Mouse (Mus musculus): ENCODE measurements around the gene Lca5. TPM values are rescaled to one million over a fixed set of nuclear protein-coding genes. Genes with fewer than 3 reads are reported as not detected.

Lca5 gene
- polyA plus RNA-seq (2014; fragmentation: Nextera tagmentation; extraction: Ambion mirVana), result 21.1 and 31.1 TPM in 2 replicates

DNA sequence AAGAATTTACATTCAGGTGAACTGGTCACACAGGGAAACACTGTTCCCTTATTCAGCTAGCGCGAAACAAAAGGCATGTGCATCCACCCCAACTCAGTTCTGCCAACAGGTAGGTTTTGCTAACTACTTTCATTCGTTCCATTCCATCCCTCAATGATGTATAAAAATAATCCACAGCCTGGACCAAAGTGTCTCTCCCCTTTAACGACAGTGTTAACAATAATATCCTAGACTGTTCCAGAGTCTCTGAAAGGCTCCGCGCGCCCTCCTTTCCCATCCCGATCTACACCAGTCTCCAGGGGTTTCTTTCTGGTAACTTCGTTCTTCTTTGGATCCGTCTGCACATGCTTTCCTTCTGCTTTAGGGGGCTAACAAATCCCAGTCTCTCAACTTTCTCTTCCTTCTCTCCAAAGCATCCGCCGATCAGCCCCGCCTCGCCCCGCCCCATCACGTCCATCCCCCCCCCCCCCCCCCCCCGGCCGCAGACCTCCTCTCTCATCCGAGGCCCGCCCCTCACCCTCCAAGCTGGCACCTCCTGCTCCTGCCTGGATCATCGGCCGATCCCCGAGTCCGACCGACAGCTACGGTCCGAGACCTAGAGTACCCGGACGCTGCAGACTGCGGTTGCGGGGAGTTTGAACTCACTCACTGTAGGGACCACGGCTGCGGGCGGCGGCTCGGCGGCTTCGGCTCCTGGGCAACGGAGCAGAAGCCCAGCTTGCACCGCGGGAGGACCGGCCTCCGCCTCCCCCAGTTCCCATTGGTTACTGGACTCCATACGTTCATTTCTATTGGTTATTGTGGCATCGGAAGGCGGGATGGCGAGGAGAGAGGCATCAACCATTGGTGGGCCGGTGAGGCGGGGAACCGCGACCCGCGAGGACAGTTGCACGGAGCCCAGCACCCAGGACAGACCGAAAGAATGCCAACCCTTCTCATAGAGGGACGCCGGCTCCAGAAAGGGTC is at the start of gene Lca5:
TSS of gene Lca5 (minus strand) at position 736 of the 966 bp plus-strand sequence.
- H3K9ac ChIP-seq (ENCODE audit: low read depth, low read length), result peak within 1 kb of the TSS; percentile 51
- H3K27me3 ChIP-seq (ENCODE audit: control insufficient read depth, insufficient read depth, low read length), result no peaks in the 10 kb centered on the region
- peak within 1 kb of the TSS; percentile 57 for H3K4me2 ChIP-seq (replicated peaks; ENCODE audit: low read depth, low read length)
- no peaks in the 10 kb centered on the region for H3K9me3 ChIP-seq (ENCODE audit: control insufficient read depth, low read length)
- H3K4me3 ChIP-seq (ENCODE audit: low read depth, low read length), result peak within 1 kb of the TSS; percentile 52
- peak; percentile 99 for ATAC-seq (ENCODE audit: low FRiP score)
- peak; percentile 94 for DNase-seq (ENCODE audit: low spot score)
- H3K36me3 ChIP-seq (ENCODE audit: control insufficient read depth, insufficient read depth, low read length), result no peaks in the 10 kb centered on the region
- H3K27ac ChIP-seq (ENCODE audit: low read depth, low read length), result peak within 1 kb of the TSS; percentile 87
- 1% methylated on average over 52 of the region's 57 CpGs for WGBS
- no peaks in the 10 kb centered on the region for H3K4me1 ChIP-seq (replicated peaks; ENCODE audit: control insufficient read depth, insufficient read depth, low read length)

DNA sequence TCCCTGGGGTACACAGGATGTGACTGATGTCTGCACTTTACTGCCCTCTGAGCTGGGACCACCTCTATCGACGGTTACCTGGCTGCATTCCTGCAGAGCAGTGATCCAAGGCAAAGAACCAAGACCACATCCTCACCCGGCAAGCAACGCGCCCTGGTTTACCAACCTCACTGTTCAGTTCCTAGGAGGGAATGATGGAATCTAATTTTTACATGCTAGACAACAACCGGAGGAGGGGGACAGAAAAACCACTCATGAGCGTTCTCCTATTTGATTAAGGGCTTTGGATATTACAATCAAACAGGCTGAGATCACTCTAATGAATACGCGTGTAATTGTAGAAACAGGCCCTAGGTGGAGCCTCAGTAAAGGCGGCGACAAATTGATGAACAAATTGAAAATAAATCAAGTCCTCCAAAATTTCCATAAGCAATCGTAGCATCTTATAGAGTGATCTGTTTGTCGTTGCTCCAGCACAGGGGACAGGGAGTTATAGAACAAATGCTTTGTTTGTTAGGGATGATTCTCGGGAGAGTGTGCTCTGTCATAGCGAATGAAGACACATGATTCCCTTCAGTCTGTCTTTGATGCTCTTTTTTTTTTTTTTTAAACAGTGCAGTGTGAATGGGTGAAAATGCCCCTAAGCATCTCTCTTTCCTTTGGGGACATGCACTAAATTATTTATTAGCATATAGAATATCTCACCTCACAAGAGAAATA is 47.7 kb upstream of the Lca5 start:
- Histone ChIP-seq H3K9ac (ENCODE audit: low read depth, low read length) (no peak overlapping the region), H3K36me3 (ENCODE audit: control insufficient read depth, insufficient read depth, low read length) (no peaks in the 10 kb centered on the region), H3K4me1 (replicated peaks; ENCODE audit: control insufficient read depth, insufficient read depth, low read length) (no peaks in the 10 kb centered on the region), H3K4me3 (ENCODE audit: low read depth, low read length) (no peak overlapping the region), H3K27ac (ENCODE audit: low read depth, low read length) (no peak overlapping the region), H3K9me3 (ENCODE audit: control insufficient read depth, low read length) (no peaks in the 10 kb centered on the region), H3K4me2 (replicated peaks; ENCODE audit: low read depth, low read length) (no peak overlapping the region), H3K27me3 (ENCODE audit: control insufficient read depth, insufficient read depth, low read length) (no peaks in the 10 kb centered on the region)
- WGBS, result 54% methylated on average over 15 of the region's 15 CpGs
- ATAC-seq (ENCODE audit: low FRiP score) (0 out of 2 replicates have a peak, but pooled peaks have one; percentile 33), DNase-seq (ENCODE audit: low spot score) (peak; percentile 12)

DNA sequence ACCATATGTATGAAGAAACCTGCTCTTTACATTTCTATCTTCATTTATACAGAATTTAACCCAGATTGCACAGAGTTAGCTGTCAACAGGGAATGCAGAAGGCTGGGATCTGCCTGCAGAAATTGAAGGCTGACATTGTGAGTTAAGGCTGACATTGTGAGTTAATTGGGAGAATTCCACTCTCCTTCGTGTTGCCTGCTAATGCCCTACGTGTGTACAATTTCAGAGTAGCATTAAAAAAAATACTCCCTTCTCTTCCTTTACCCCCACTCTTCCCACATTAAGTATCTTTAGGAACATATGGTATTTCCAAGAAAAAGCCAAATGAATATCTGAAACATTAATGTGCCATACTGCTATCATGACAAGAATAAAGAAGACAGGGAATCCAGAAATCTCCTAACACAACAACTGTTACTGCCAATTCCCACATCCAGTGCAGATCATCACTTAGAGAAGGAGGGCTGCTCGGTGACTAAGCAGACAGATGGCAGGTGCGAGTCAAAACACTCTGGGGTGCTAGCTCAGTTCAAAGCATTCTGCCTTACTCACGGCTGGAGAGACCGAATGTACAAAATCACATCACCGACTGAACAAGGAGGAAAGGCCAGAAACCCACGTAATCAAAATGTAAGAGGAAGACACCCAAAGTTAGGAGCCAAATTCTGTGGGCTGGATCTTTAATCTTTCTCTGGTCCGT is 47.0 kb upstream of the Lca5 start:
- Histone ChIP-seq H3K27me3 (ENCODE audit: control insufficient read depth, insufficient read depth, low read length) (no peaks in the 10 kb centered on the region), H3K9ac (ENCODE audit: low read depth, low read length) (no peak overlapping the region), H3K4me3 (ENCODE audit: low read depth, low read length) (no peak overlapping the region), H3K4me2 (replicated peaks; ENCODE audit: low read depth, low read length) (no peak overlapping the region), H3K36me3 (ENCODE audit: control insufficient read depth, insufficient read depth, low read length) (no peaks in the 10 kb centered on the region), H3K9me3 (ENCODE audit: control insufficient read depth, low read length) (no peaks in the 10 kb centered on the region), H3K27ac (ENCODE audit: low read depth, low read length) (no peak overlapping the region), H3K4me1 (replicated peaks; ENCODE audit: control insufficient read depth, insufficient read depth, low read length) (no peaks in the 10 kb centered on the region)
- no peak for DNase-seq (ENCODE audit: low spot score)
- WGBS, result 58% methylated on average over 9 of the region's 9 CpGs
- ATAC-seq (ENCODE audit: low FRiP score), result no peak

DNA sequence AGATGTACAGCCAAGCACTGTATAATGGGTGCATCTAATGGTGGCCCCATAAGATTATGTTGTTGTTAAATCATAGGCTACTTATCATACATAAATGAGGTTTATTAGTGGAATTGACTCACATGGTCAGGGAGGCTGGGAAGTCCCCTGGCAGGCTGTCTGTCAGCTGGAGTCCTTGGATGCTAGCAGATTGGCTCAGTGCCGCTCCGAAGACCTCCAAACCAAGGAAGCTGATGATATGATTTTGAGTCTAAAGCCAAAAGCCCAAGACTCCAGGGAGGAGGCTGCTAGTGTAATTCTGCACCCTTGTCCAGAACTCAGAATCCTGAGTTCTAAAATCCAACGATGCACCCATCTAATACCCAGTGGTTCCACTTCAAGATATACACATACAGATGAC is 45.0 kb upstream of the Lca5 start:
- 91% methylated on average over 3 of the region's 3 CpGs for WGBS
- H3K9me3 ChIP-seq (ENCODE audit: control insufficient read depth, low read length), result no peaks in the 10 kb centered on the region
- H3K9ac ChIP-seq (ENCODE audit: low read depth, low read length), result no peak overlapping the region
- H3K4me1 ChIP-seq (replicated peaks; ENCODE audit: control insufficient read depth, insufficient read depth, low read length), result no peaks in the 10 kb centered on the region
- no peak overlapping the region for H3K4me3 ChIP-seq (ENCODE audit: low read depth, low read length)
- no peak overlapping the region for H3K4me2 ChIP-seq (replicated peaks; ENCODE audit: low read depth, low read length)
- H3K27ac ChIP-seq (ENCODE audit: low read depth, low read length), result no peak overlapping the region
- no peak for ATAC-seq (ENCODE audit: low FRiP score)
- H3K27me3 ChIP-seq (ENCODE audit: control insufficient read depth, insufficient read depth, low read length), result no peaks in the 10 kb centered on the region
- H3K36me3 ChIP-seq (ENCODE audit: control insufficient read depth, insufficient read depth, low read length), result no peaks in the 10 kb centered on the region
- no peak for DNase-seq (ENCODE audit: low spot score)

DNA sequence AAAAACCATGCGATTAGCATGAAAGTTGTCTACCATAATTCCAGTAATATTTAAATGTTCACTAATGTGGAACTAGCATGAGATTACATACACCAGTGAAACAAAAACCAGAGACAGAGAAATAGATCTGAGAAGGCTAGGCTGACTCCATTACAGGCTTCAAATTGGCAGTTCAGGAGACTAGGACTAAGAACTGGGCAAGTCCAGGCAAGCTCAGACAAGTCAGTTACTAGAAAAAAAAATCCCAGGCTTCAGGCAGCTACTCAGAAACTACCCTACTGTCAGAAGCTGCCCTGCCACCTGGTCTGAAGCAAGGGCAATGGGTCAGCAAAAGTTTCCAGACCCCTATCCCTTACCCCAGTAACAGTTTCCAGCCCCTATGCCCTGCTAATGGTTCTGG is 44.4 kb upstream of the Lca5 start:
- DNase-seq (ENCODE audit: low spot score), result no peak
- Histone ChIP-seq H3K9ac (ENCODE audit: low read depth, low read length) (no peak overlapping the region), H3K27me3 (ENCODE audit: control insufficient read depth, insufficient read depth, low read length) (no peaks in the 10 kb centered on the region), H3K4me2 (replicated peaks; ENCODE audit: low read depth, low read length) (no peak overlapping the region), H3K4me1 (replicated peaks; ENCODE audit: control insufficient read depth, insufficient read depth, low read length) (no peaks in the 10 kb centered on the region), H3K9me3 (ENCODE audit: control insufficient read depth, low read length) (no peaks in the 10 kb centered on the region), H3K27ac (ENCODE audit: low read depth, low read length) (no peak overlapping the region), H3K4me3 (ENCODE audit: low read depth, low read length) (no peak overlapping the region), H3K36me3 (ENCODE audit: control insufficient read depth, insufficient read depth, low read length) (no peaks in the 10 kb centered on the region)
- WGBS, result 100% methylated on average over 1 of the region's 1 CpGs
- no peak for ATAC-seq (ENCODE audit: low FRiP score)

DNA sequence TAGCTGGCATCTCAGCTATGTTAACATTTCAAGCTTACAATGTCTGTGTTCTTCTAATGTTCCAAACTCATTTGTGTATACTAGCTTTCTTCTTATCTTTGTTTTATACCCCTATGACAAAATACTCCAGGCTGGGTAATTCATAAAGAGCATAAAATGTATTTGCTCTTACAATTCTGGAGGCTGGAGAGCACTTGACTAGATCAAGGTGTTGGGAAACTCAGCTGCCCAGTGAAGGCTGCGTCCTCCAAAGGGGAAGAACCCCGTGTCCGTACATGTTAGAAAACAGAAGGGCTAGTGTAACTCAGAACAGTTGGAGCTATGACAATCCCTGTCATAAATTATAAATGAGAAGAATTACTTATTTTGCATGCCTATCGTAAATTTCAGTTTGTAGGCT is 42.5 kb upstream of the Lca5 start:
- H3K27me3 ChIP-seq (ENCODE audit: control insufficient read depth, insufficient read depth, low read length), result no peaks in the 10 kb centered on the region
- H3K4me3 ChIP-seq (ENCODE audit: low read depth, low read length), result no peak overlapping the region
- H3K27ac ChIP-seq (ENCODE audit: low read depth, low read length), result no peak overlapping the region
- ATAC-seq (ENCODE audit: low FRiP score), result no peak
- H3K4me2 ChIP-seq (replicated peaks; ENCODE audit: low read depth, low read length), result no peak overlapping the region
- H3K9me3 ChIP-seq (ENCODE audit: control insufficient read depth, low read length), result no peaks in the 10 kb centered on the region
- no peaks in the 10 kb centered on the region for H3K36me3 ChIP-seq (ENCODE audit: control insufficient read depth, insufficient read depth, low read length)
- no peak overlapping the region for H3K9ac ChIP-seq (ENCODE audit: low read depth, low read length)
- WGBS, result 92% methylated on average over 4 of the region's 4 CpGs
- no peaks in the 10 kb centered on the region for H3K4me1 ChIP-seq (replicated peaks; ENCODE audit: control insufficient read depth, insufficient read depth, low read length)
- no peak for DNase-seq (ENCODE audit: low spot score)

DNA sequence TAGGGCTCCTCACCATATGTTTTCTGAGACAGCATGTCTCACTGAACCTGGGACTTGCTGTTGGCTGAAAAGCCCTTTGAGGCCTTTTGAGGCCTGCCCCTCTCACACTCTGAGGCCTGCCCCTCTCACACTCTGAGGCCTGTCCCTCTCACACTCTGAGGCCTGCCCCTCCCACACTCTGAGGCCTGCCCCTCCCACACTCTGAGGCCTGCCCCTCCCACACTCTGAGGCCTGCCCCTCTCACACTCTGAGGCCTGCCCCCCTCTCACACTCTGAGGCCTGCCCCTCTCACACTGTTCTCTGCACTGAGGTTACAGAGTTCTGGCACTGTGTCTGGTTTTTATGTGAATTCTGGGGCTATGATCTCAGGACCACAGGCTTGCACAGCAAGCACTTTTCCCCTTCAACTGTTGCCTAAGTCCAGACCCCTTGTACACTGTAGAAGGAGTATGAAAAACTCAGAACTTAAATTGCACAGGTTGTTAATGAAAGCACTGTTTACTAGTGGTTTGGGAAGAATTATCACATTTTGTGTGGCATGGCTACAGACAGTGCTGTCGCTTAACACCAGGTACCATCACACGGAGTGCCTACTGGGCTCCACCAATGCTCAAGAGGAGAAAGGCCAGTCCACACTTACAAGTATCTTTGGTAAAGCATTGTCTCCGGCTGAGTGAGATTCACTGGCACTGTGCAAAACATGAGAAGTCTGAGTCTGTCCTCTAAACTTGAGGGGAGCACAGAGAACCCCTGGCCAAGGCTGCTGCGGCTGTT is 41.4 kb upstream of the Lca5 start:
- 84% methylated on average over 4 of the region's 4 CpGs for WGBS
- Histone ChIP-seq H3K9me3 (ENCODE audit: control insufficient read depth, low read length) (no peaks in the 10 kb centered on the region), H3K4me2 (replicated peaks; ENCODE audit: low read depth, low read length) (no peak overlapping the region), H3K27ac (ENCODE audit: low read depth, low read length) (no peak overlapping the region), H3K4me3 (ENCODE audit: low read depth, low read length) (no peak overlapping the region), H3K9ac (ENCODE audit: low read depth, low read length) (no peak overlapping the region), H3K27me3 (ENCODE audit: control insufficient read depth, insufficient read depth, low read length) (no peaks in the 10 kb centered on the region), H3K36me3 (ENCODE audit: control insufficient read depth, insufficient read depth, low read length) (no peaks in the 10 kb centered on the region), H3K4me1 (replicated peaks; ENCODE audit: control insufficient read depth, insufficient read depth, low read length) (no peaks in the 10 kb centered on the region)
- peak; percentile 12 for DNase-seq (ENCODE audit: low spot score)
- ATAC-seq (ENCODE audit: low FRiP score), result peak; percentile 67

DNA sequence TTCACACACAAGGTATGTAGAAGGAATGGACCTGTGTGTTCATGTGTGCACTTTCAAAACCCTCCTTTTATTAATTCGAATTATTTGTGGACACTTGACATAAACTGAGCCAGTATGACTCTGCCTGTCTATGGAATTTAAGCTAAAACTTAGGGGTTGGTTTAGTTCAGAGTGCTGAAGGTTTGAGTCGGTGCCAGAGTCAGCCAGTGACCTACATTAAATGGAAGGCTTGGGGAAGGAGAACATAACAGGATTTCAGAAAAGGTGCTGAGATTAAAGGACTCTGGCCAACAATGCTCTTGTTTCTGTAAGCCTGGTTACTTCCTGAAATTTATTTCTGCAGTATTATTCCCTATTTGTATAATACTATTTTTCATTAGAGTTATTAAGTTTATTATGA is 28.9 kb upstream of the Lca5 start:
- no peak overlapping the region for H3K4me2 ChIP-seq (replicated peaks; ENCODE audit: low read depth, low read length)
- H3K4me1 ChIP-seq (replicated peaks; ENCODE audit: control insufficient read depth, insufficient read depth, low read length), result no peaks in the 10 kb centered on the region
- DNase-seq (ENCODE audit: low spot score), result no peak
- no peaks in the 10 kb centered on the region for H3K9me3 ChIP-seq (ENCODE audit: control insufficient read depth, low read length)
- H3K27ac ChIP-seq (ENCODE audit: low read depth, low read length), result no peak overlapping the region
- no peaks in the 10 kb centered on the region for H3K27me3 ChIP-seq (ENCODE audit: control insufficient read depth, insufficient read depth, low read length)
- WGBS, result 67% methylated on average over 2 of the region's 2 CpGs
- H3K4me3 ChIP-seq (ENCODE audit: low read depth, low read length), result no peak overlapping the region
- no peaks in the 10 kb centered on the region for H3K36me3 ChIP-seq (ENCODE audit: control insufficient read depth, insufficient read depth, low read length)
- no peak overlapping the region for H3K9ac ChIP-seq (ENCODE audit: low read depth, low read length)
- no peak for ATAC-seq (ENCODE audit: low FRiP score)

Measured in hindbrain, embryonic 11.5 days (tissue).